Mouse (Mus musculus): ENCODE measurements around the gene Spock2. TPM values are rescaled to one million over a fixed set of nuclear protein-coding genes. Genes with fewer than 3 reads are reported as not detected.

Spock2 gene
- polyA plus RNA-seq, 1 experiment from 2014 or later, result 113 TPM

DNA sequence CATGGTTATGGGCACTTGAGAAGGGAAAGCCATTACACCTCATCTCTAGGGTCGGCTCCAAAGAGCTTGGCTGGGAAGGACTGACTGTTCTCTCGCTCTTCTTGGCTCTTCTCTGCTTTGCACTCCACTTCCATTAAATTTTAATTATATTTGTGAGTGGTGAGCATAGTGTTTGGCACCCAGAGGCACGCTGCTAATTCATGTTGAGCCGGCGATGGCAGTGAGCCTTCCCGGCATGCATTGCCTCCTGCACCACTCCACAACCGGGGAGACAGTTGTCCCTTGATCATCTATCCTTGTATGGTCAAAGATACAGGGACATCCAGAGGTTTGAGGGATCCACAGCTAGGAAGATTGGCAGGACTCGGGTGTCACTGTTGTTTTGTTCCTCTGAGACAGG is 4.0 kb downstream of the Spock2 start:
- no peaks in the 10 kb centered on the region for H3K36me3 ChIP-seq (replicated peaks)
- peaks cover 42% of the 10 kb centered on the region for H3K4me1 ChIP-seq
- H3K9ac ChIP-seq, result no peak overlapping the region
- H3K27me3 ChIP-seq (replicated peaks), result no peaks in the 10 kb centered on the region
- H3K4me3 ChIP-seq, result peak overlapping the region; percentile 13; the same call in 1 of the 2 replicates
- WGBS, result 52% methylated on average over 8 of the region's 8 CpGs
- H3K9me3 ChIP-seq, result no peaks in the 10 kb centered on the region
- peak overlapping the region; percentile 67 for H3K27ac ChIP-seq
- peak overlapping the region; percentile 67 for H3K4me2 ChIP-seq
- no peak for ATAC-seq (replicated peaks)

DNA sequence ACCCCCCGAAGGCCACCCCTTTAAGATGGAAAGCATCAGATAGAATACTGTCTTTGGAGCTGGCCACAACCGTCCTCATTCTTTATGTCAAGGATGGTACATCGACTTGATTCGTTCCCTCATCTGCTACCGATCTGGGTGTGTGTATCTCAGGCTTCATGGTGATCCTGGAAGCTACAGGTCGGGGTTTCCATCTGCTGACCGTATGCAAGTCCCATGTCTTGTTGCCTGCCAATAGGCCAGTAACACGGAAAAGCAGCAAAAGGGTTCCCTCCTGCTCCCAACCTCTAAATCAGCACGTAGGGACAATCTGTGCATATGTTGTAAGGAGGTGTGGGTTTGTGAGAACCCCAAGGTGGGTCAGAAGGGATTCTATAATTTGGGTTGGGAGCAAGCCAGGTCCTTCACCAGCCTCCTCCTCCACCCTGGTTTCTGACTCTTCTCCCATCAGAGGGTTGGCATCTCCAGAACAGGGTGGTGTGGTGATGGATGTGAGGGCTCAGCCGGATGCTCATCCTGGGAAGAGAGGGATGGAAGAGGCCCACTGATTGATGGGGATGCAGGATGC is 5.0 kb downstream of the Spock2 start:
- Histone ChIP-seq H3K36me3 (replicated peaks) (no peaks in the 10 kb centered on the region), H3K4me3 (no peak overlapping the region), H3K9me3 (no peaks in the 10 kb centered on the region), H3K27ac (no peak overlapping the region), H3K4me2 (no peak overlapping the region), H3K27me3 (replicated peaks) (no peaks in the 10 kb centered on the region), H3K9ac (no peak overlapping the region), H3K4me1 (peaks cover 43% of the 10 kb centered on the region)
- ATAC-seq (replicated peaks), result no peak
- WGBS, result 93% methylated on average over 10 of the region's 10 CpGs

DNA sequence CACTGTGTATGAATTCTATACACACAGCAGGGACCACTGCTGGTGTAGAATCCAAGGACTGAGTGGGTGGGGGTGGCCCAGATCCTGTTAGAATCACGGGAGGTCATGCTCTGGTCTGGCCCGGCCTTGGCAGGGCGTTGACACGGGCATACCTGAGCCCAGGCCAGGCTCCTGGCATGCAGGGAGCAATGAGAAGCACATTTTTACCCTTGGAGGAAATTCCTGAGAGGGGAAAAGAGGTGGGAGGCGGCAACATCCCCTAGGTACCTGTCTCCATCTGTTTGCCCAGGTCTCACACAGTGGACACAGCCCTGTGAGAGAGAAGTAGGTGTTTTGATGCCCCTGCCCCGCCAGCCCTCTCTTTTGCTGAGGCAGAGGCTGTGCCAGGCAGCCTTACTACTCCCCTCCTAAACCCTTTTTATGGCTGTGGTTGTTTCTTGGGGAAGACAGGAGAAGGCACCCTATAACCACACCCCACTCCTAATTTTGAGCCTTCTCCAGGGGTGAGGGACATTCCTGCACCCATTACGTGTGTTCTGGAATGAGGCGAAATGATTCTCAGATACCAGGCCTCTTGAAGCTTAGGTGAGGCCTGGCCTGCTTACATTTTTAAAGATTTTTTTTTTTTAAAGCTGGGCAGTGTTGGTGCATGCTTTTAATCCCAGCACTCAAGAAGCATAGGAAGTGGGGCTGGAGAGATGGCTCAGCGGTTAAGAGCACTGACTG is 8.1 kb downstream of the Spock2 start:
- Histone ChIP-seq H3K27me3 (replicated peaks) (no peaks in the 10 kb centered on the region), H3K27ac (peak overlapping the region; percentile 28; the same call in 1 of the 2 replicates), H3K4me1 (peaks cover 53% of the 10 kb centered on the region), H3K36me3 (replicated peaks) (no peaks in the 10 kb centered on the region), H3K4me3 (no peak overlapping the region), H3K9me3 (no peaks in the 10 kb centered on the region), H3K9ac (no peak overlapping the region), H3K4me2 (no peak overlapping the region)
- WGBS, result 95% methylated on average over 9 of the region's 9 CpGs
- no peak for ATAC-seq (replicated peaks)

DNA sequence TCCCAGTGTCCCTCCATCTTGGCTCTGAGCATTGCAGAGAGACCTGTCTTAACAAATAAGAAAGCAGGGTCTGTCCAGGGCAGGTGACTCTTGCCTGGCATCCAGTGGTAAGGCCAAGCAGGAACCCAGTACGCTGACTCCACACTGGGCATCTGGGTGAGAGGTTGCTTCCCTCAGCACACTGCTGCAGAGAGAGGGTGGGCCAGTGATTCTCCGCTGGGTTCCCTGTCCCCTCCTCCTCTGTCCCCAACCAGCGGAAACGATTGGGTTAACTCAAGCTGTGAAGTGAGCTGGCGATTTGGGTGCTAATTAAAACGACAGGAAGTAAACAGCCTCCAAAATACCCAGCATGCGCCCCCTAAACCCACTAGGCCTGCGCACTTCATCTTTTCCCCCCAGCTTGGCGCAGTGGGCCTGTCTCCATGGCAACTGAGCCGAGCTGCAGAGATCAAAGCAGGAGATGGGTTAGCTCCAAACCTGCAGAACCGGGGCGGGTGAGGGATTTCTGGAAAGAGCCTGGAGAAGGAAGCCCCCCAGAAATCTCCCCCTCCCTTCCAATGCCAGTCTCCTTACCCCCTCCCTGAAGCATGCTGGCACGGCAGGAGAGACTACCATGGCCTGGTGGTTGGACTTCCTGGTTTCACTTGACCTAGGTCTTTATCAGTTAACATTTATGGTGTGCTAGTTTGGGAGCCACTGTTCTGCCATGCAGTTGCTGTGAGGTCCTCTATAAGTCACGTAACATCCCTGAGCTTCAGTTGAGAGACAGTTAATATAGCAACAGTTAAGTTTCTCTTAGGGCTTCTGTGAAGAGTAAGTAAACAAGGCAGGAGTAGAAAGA is 9.5 kb downstream of the Spock2 start:
- Histone ChIP-seq H3K9ac (0 out of 2 replicates have a peak overlapping the region, but pooled peaks have one; percentile 1), H3K27ac (peak overlapping the region; percentile 86), H3K4me2 (peak overlapping the region; percentile 46), H3K4me1 (peaks cover 40% of the 10 kb centered on the region), H3K9me3 (no peaks in the 10 kb centered on the region), H3K36me3 (replicated peaks) (no peaks in the 10 kb centered on the region), H3K4me3 (peak overlapping the region; percentile 8), H3K27me3 (replicated peaks) (no peaks in the 10 kb centered on the region)
- WGBS, result 3% methylated on average over 14 of the region's 14 CpGs
- peak; percentile 90 for ATAC-seq (replicated peaks)

DNA sequence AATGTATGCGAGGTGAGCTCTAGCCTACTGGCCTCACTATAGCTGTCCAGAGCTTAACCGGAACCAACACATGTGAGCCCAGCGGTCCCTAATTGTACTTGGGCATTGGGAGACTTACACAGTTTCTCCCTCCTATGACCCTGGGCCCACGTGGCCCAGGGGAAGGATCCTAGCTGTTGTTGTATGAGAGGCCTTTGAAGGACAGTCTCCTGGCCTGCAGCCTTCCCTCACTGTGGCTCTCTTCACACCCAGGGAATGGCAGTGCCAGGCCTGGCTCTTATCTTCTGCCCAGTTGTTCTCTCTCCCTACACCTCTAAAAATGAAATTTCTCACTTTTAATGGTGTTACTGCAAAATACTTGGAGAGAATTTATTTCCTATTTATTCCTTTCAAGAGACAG is 11.0 kb downstream of the Spock2 start:
- H3K27ac ChIP-seq, result peak overlapping the region; percentile 86

DNA sequence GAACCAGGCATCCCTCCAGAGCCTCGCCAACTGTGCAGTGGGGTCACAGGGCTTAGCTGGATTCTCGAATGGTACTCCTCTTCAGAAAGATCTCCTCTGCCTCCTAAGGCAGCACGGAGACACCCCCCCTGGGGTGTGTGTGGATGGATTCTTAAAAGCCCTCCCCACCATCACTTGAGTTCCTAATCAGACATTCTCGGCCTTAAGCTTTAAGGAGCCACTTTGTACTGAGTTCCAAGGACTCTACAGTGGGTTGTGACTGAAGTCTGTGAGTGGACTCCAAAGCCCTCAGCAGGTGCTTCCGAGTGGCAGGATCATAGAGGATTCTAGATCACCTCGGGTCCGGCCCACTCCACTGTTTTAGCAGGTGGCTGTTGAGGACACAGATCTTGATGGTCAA is 12.4 kb downstream of the Spock2 start:
- no peaks in the 10 kb centered on the region for H3K9me3 ChIP-seq
- H3K9ac ChIP-seq, result no peak overlapping the region
- peaks cover 11% of the 10 kb centered on the region for H3K36me3 ChIP-seq (replicated peaks)
- WGBS, result 46% methylated on average over 7 of the region's 7 CpGs
- no peak overlapping the region for H3K27ac ChIP-seq
- ATAC-seq (replicated peaks), result no peak
- peaks cover 38% of the 10 kb centered on the region for H3K4me1 ChIP-seq
- H3K4me3 ChIP-seq, result no peak overlapping the region
- H3K27me3 ChIP-seq (replicated peaks), result no peaks in the 10 kb centered on the region
- no peak overlapping the region for H3K4me2 ChIP-seq

More for the DNA sequence above, 11.0 kb downstream of the Spock2 start:
- H3K36me3 ChIP-seq (replicated peaks), result peaks cover 8% of the 10 kb centered on the region
- H3K4me3 ChIP-seq, result no peak overlapping the region
- peaks cover 38% of the 10 kb centered on the region for H3K4me1 ChIP-seq
- H3K9me3 ChIP-seq, result no peaks in the 10 kb centered on the region
- 0 out of 2 replicates have a peak overlapping the region, but pooled peaks have one; percentile 1 for H3K4me2 ChIP-seq
- no peak overlapping the region for H3K9ac ChIP-seq
- WGBS, result 46% methylated on average over 4 of the region's 4 CpGs
- H3K27me3 ChIP-seq (replicated peaks), result no peaks in the 10 kb centered on the region
- ATAC-seq (replicated peaks), result no peak

DNA sequence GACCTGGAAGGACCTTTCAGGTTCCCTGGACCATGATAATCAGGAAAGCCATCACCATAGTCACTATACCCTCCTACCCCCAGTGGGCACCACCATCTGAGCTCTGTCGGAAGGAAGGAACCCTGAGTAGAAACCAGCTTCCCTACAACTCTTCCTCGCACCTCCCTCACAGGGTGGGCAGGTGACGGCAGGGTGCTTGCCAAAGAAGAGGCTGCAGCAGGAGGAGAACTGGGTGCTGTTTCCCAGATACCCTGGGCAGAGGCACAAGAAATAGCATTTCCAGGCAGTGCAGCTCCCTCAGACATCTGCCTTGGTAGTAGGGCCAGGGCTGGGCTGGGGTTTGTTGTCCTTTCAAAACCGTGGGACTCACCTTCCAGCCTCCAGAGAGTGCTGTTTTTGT is 14.6 kb downstream of the Spock2 start:
- Histone ChIP-seq H3K36me3 (replicated peaks) (peaks cover 11% of the 10 kb centered on the region), H3K4me1 (peaks cover 29% of the 10 kb centered on the region), H3K4me2 (no peak overlapping the region), H3K4me3 (no peak overlapping the region), H3K27me3 (replicated peaks) (no peaks in the 10 kb centered on the region), H3K9me3 (no peaks in the 10 kb centered on the region), H3K27ac (no peak overlapping the region), H3K9ac (no peak overlapping the region)
- WGBS, result 81% methylated on average over 4 of the region's 4 CpGs
- ATAC-seq (replicated peaks), result no peak

DNA sequence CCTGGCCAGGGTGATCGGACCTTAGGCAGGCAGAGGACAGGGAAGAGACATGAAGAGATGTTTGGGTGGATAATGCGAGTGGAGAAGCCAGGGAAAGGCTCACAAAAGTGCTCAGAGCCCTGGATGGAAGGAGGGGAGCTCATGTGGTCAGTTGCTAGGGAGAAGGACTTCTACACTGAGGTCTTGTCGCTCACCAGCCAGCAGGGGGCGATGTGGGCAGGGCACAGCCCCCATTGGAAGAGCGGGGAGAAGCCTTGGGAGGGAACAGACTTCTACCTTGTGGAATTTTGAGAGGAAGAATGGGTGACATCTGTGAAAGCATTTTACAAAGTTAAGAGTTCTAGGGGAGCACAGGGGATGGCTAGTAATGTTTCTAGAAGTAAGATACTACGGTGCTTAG is 18.1 kb downstream of the Spock2 start:
- 61% methylated on average over 6 of the region's 6 CpGs for WGBS
- Histone ChIP-seq H3K27me3 (replicated peaks) (no peaks in the 10 kb centered on the region), H3K4me1 (no peaks in the 10 kb centered on the region), H3K9ac (no peak overlapping the region), H3K4me3 (no peak overlapping the region), H3K36me3 (replicated peaks) (peaks cover 25% of the 10 kb centered on the region), H3K9me3 (no peaks in the 10 kb centered on the region), H3K27ac (no peak overlapping the region), H3K4me2 (no peak overlapping the region)
- no peak for ATAC-seq (replicated peaks)

DNA sequence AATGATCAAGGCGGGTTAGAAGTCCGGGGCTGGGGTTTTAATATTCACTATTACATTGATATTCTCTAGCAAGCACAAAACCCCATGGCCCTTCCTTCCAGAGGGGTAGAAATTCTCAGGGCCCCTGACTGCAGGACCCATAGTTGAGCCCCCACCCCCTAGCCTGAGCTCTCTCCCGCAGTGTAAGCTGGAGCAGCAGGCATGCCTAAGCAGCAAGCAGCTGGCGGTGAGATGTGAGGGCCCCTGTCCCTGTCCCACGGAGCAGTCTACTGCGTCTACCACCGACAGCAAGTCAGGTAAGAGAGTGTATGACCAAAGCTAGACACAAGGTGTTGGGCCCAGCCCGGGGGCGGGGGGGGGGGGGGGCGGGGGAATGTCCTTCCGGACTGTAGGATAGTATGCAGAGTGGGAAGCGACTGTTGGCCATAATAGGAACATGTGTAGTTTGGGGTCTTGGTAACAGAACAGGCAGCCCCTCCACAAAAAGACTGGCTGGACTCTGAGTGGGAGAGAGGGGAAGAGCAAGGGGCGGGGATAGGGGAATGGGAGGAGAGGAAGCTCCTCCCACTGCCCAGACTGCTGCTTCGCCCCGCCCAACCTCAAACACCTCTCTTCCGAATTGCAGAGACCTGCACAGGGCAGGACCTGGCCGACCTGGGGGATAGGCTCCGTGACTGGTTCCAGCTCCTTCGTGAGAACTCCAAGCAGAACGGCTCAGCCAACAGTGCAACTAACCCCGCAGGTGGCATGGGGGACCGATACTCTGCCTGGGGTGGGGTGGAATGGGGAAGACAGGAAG is 19.7 kb downstream of the Spock2 start:
- Histone ChIP-seq H3K9ac (no peak overlapping the region), H3K9me3 (no peaks in the 10 kb centered on the region), H3K4me3 (no peak overlapping the region), H3K36me3 (replicated peaks) (peaks cover 39% of the 10 kb centered on the region), H3K4me2 (no peak overlapping the region), H3K27ac (no peak overlapping the region), H3K27me3 (replicated peaks) (no peaks in the 10 kb centered on the region), H3K4me1 (no peaks in the 10 kb centered on the region)
- ATAC-seq (replicated peaks), result peak; percentile 27; the same call in 1 of the 2 replicates
- 21% methylated on average over 22 of the region's 22 CpGs for WGBS

DNA sequence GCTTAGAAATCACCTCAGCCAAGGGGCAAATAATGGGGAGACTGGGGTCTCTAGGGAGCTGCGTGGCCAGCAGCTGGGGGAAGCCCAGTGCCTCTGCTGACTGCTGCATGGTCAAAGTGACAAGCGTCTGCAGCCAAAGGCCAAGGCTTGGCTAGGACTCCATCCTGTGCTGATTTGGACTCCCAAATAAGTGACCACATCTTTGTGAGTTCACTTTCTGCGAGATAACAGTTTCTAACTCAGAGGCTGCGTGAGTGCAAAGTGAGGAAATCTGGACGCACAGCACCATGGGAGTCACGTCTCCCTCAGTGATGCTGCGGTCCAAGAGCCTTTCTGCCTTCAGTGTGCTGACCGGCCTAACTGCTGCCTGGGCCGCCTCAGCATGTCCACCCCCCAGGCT is 22.3 kb downstream of the Spock2 start:
- Histone ChIP-seq H3K9me3 (no peaks in the 10 kb centered on the region), H3K4me1 (no peaks in the 10 kb centered on the region), H3K36me3 (replicated peaks) (peaks cover 36% of the 10 kb centered on the region), H3K9ac (no peak overlapping the region), H3K27ac (no peak overlapping the region), H3K4me3 (no peak overlapping the region), H3K27me3 (replicated peaks) (no peaks in the 10 kb centered on the region), H3K4me2 (no peak overlapping the region)
- no peak for ATAC-seq (replicated peaks)
- WGBS, result 83% methylated on average over 9 of the region's 9 CpGs

DNA sequence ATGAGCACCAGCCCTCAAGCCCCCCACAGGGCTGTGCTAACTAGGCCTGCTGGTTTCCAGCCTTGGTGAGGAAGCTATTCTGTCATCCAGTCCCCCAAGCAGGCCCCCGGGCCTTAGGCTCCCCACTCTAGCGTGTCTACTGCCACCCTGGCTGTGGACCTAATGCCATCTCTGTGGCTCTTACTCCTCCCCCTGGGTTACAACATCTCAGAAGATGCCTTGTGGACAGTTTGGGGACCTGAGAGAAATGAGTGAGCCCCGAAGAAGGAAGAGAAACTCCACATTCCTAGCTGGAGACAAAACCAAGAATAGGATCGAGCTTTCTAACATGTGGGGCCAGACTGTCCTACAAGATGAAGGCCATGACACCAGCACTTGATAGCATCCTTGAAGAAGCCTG is 24.5 kb downstream of the Spock2 start:
- Histone ChIP-seq H3K4me3 (no peak overlapping the region), H3K4me2 (no peak overlapping the region), H3K9ac (no peak overlapping the region), H3K9me3 (no peaks in the 10 kb centered on the region), H3K36me3 (replicated peaks) (peaks cover 36% of the 10 kb centered on the region), H3K27ac (no peak overlapping the region), H3K4me1 (no peaks in the 10 kb centered on the region), H3K27me3 (replicated peaks) (no peaks in the 10 kb centered on the region)
- ATAC-seq (replicated peaks), result no peak
- 83% methylated on average over 4 of the region's 4 CpGs for WGBS

DNA sequence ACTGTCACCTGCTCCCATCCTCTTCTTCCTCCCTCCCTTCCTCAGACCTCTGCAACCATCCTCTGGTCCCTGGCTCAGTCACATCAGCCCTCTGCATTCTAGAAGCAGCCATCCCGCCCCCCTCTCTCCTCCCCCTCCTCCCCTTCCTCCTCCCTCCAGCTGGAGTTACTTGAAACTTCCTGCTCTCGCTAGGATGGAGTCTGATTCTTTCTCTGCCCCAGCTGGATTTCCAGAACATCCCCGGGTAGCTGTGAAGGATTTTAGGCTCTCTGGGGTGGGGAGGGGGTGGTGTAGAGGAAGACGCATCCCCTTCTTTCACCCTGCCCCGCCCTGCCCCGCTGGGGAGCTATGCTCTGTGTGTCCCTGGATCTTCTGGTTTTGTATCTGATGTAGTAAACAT is 27.5 kb downstream of the Spock2 start:
- no peak overlapping the region for H3K4me3 ChIP-seq
- H3K9me3 ChIP-seq, result no peaks in the 10 kb centered on the region
- H3K4me2 ChIP-seq, result no peak overlapping the region
- no peaks in the 10 kb centered on the region for H3K27me3 ChIP-seq (replicated peaks)
- H3K27ac ChIP-seq, result no peak overlapping the region
- 32% methylated on average over 6 of the region's 6 CpGs for WGBS
- H3K36me3 ChIP-seq (replicated peaks), result peaks cover 23% of the 10 kb centered on the region
- H3K9ac ChIP-seq, result no peak overlapping the region
- no peaks in the 10 kb centered on the region for H3K4me1 ChIP-seq
- no peak for ATAC-seq (replicated peaks)
